Mouse (Mus musculus) ovary, adult 10 weeks (tissue): ENCODE data around the gene Sema5b. TPM values are rescaled to one million over a fixed set of nuclear protein-coding genes. Genes with fewer than 3 reads are reported as not detected.

Experiments
- polyA plus RNA-seq: library from polyadenylated mRNA; stranded (reverse); fragments of 350-450 nt; fragmentation: Illumina TruSeq; extraction: RNeasy Lipid Tissue Mini Kit (QIAGEN cat#74804); gene quantifications from one replicate; pipeline ENCODE4 v1.2.3, GENCODE M21; 2014

Gene Sema5b
- polyA plus RNA-seq, result 0.54 TPM

GRCm38 (mm10) chr16:35541117-35541641 lies at the start of gene Sema5b:
Gene Sema5b (plus strand): TSS chr16:35541145.

Other genes starting within 250 kb of the Sema5b start
- 104 TPM for gene Sec22a, start 177.2 kb upstream of the Sema5b start, polyA plus RNA-seq
- gene Pdia5, start 50.3 kb upstream of the Sema5b start, polyA plus RNA-seq, result 3.7 TPM
- gene Dirc2, start 228.2 kb downstream of the Sema5b start, polyA plus RNA-seq, result 27.7 TPM
- gene Hspbap1, start 229.2 kb downstream of the Sema5b start, polyA plus RNA-seq, result 5.9 TPM